Mouse (Mus musculus): ENCODE data around the gene Nkx6-2.

DNA sequence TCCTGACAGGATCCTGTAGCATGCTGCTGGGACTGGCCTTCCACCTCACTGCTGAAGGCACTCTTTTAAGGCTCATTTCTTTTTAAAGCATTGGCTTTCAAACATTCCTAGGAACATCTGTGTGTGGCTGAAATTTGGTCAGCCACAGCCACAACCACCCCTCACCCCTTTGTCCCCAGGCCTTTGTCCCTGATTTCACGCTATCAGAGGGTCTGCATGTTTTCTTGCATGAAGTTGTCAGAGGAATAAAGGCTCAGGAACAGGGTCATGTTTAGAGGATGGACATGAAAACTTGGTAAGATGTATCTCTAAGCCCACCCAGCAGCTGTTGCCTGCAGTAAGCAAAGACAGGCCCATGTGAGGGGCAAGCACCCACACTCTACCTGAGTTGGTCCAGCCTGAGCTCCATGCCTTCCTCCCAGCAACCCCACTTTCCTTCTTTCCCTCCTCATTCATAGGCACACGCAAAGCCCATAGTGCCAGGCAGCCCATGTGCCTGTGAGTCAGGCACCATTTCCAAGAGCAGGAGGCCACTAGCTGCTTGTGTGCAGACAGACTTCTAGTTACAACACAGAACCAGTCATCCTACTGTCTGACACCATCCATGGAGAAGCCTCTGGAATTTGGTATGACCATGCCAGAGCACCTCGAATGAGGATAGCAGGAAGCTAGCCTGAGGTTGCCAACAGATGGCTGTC lies 32.4 kb downstream of the Nkx6-2 start:
- TF ChIP-seq CTCF (IDR thresholded peaks at IDR 0.05; ENCODE audit: low read depth): no peak
- TF ChIP-seq EP300 (IDR thresholded peaks at IDR 0.05; ENCODE audit: low read depth): no peak
